Mouse (Mus musculus) heart, postnatal 0 days (tissue): ENCODE results near the gene Ifit3. TPM values are rescaled to one million over a fixed set of nuclear protein-coding genes. Genes with fewer than 3 reads are reported as not detected.
"Not testable (repeated sequence)": the region's sequence is repeated elsewhere in the genome, so short reads cannot be mapped to it uniquely, and the experiment has no call there.

Experiments
- ATAC-seq: fragments of 200-750 bp; cut with Nextera tagmentation; 2 replicates; pipeline ENCODE4 v1.8.0; 2017; ENCODE audit warnings: low read depth, moderate number of reproducible peaks, moderate library complexity; ENCODE audit not compliant: insufficient read depth
- DNase-seq: peaks from one replicate; pipeline ENCODE4 v3.0.0-alpha.2; 2016; ENCODE audit warnings: low spot score
- H3K27ac ChIP-seq: fragments of 300-500 bp; sonication (generic); 2 replicates; pipeline ENCODE4 v1.5.1; 2014; ENCODE audit warnings: low read depth, mild to moderate bottlenecking
- H3K27me3 ChIP-seq: fragments of 300-500 bp; sonication (generic); 2 replicates; pipeline ENCODE4 v1.6.1; 2014; ENCODE audit warnings: low read length, mixed read lengths; ENCODE audit not compliant: control insufficient read depth, insufficient read depth
- H3K36me3 ChIP-seq: fragments of 300-500 bp; sonication (generic); replicated peaks from 2 replicates; pipeline ENCODE4 v1.6.1; 2014; ENCODE audit warnings: low read length, mixed read lengths; ENCODE audit not compliant: control insufficient read depth, insufficient read depth
- H3K4me1 ChIP-seq: fragments of 300-500 bp; sonication (generic); 2 replicates; pipeline ENCODE4 v1.6.1; 2014; ENCODE audit warnings: antibody characterized with exemption; ENCODE audit not compliant: control insufficient read depth, insufficient read depth
- H3K4me2 ChIP-seq: fragments of 300-500 bp; sonication (generic); 2 replicates; pipeline ENCODE4 v1.6.1; 2014; ENCODE audit warnings: low read depth, mild to moderate bottlenecking, low read length, moderate library complexity
- H3K4me3 ChIP-seq: fragments of 300-500 bp; sonication (generic); 2 replicates; pipeline ENCODE4 v1.5.1; 2014; ENCODE audit warnings: low read depth, low read length
- H3K9ac ChIP-seq: fragments of 300-500 bp; sonication (generic); replicated peaks from 2 replicates; pipeline ENCODE4 v1.6.1; 2014; ENCODE audit warnings: low read depth, low read length, mixed read lengths
- H3K9me3 ChIP-seq: fragments of 300-500 bp; sonication (generic); replicated peaks from 2 replicates; pipeline ENCODE4 v1.6.1; 2016; ENCODE audit warnings: low read length; ENCODE audit not compliant: control insufficient read depth
- CTCF ChIP-seq: IDR thresholded peaks from 2 replicates; pipeline ENCODE4 v1.5.1; 2016; ENCODE audit warnings: antibody characterized with exemption, control low read depth, low read depth
- EP300 ChIP-seq: IDR thresholded peaks from 2 replicates; pipeline ENCODE4 v1.6.1; 2016; ENCODE audit warnings: antibody characterized with exemption, low read depth
- WGBS: fragments of 180-500 bp; shearing (Covaris S2); extraction: QIAGEN DNeasy Blood & Tissue Kit; methylation state at CpG from one replicate; pipeline ENCODE4 v1.1.7; 2014; 5-methylcytosine and 5-hydroxymethylcytosine counted together
- polyA plus RNA-seq: library from polyadenylated mRNA; unstranded; fragments of >200 nt; fragmentation: Nextera tagmentation; extraction: Ambion mirVana; gene quantifications from 2 replicates; pipeline ENCODE4 v1.2.1, GENCODE M21; 2015
- total RNA-seq: library from RNA; depleted of rRNA; stranded (reverse); fragments of >200 nt; gene quantifications from 2 replicates; pipeline ENCODE4 v1.2.3, GENCODE M21; 2014; ENCODE audit warnings: low replicate concordance

Ifit3 gene
- total and polyA plus RNA-seq, 2 experiments from 2014 or later = 3.0 to 12.8 TPM

GRCm38 (mm10) chr19:34605472-34605871, 22.1 kb downstream of the Ifit3 start:
- Histone ChIP-seq H3K9ac (no peak overlapping the region), H3K9me3 (no peaks in the 10 kb centered on the region), H3K27me3 (no peaks in the 10 kb centered on the region), H3K36me3 (no peaks in the 10 kb centered on the region), H3K4me2 (no peak overlapping the region), H3K27ac (no peak overlapping the region), H3K4me1 (no peaks in the 10 kb centered on the region), H3K4me3 (no peak overlapping the region)
- 86% methylated on average over 3 of the region's 3 CpGs for WGBS
- no peak for DNase-seq
- TF ChIP-seq CTCF (no peak), EP300 (no peak)
- no peak for ATAC-seq

- H3K9me3 ChIP-seq, H3K4me3 ChIP-seq, H3K4me1 ChIP-seq, H3K4me2 ChIP-seq, H3K27me3 ChIP-seq, H3K36me3 ChIP-seq, H3K9ac ChIP-seq: not testable (repeated sequence)
- H3K27ac ChIP-seq = peak within 1 kb of the TSS; percentile 35
- WGBS = 20% methylated on average over 4 of the region's 4 CpGs
- ATAC-seq (peak; percentile 82), DNase-seq (peak; percentile 29)
Measured at GRCm38 (mm10) chr19:34607237-34608051, 24.1 kb downstream of the Ifit3 start, which contains the start of gene Ifit3b. TSS of gene Ifit3b (plus strand) at chr19:34607970.

GRCm38 (mm10) chr19:34610118-34610517, 26.8 kb downstream of the Ifit3 start:
- H3K4me3 ChIP-seq, H3K36me3 ChIP-seq, H3K27me3 ChIP-seq, H3K4me1 ChIP-seq, DNase-seq, H3K9me3 ChIP-seq, H3K27ac ChIP-seq, ATAC-seq, H3K9ac ChIP-seq, H3K4me2 ChIP-seq: not testable (repeated sequence)
- 64% methylated on average over 3 of the region's 3 CpGs for WGBS

- H3K27ac ChIP-seq, H3K27me3 ChIP-seq, H3K4me2 ChIP-seq, DNase-seq, H3K4me3 ChIP-seq, H3K36me3 ChIP-seq, ATAC-seq, H3K4me1 ChIP-seq, H3K9me3 ChIP-seq, H3K9ac ChIP-seq: not testable (repeated sequence)
- 69% methylated on average over 5 of the region's 11 CpGs for WGBS
Measured at GRCm38 (mm10) chr19:34612243-34613001, 29.1 kb downstream of the Ifit3 start.

- WGBS = 91% methylated on average over 5 of the region's 5 CpGs
- Histone ChIP-seq H3K4me3 (no peak overlapping the region), H3K9me3 (no peaks in the 10 kb centered on the region), H3K9ac (no peak overlapping the region), H3K36me3 (no peaks in the 10 kb centered on the region), H3K27me3 (no peaks in the 10 kb centered on the region), H3K4me1 (no peaks in the 10 kb centered on the region), H3K4me2 (no peak overlapping the region), H3K27ac (no peak overlapping the region)
- no peak for ATAC-seq
- DNase-seq = no peak
- TF ChIP-seq EP300 (no peak), CTCF (no peak)
Measured at GRCm38 (mm10) chr19:34620871-34621270, 37.5 kb downstream of the Ifit3 start.

GRCm38 (mm10) chr19:34623781-34624180, 40.5 kb downstream of the Ifit3 start:
- no peak for DNase-seq
- H3K36me3 ChIP-seq = no peaks in the 10 kb centered on the region
- no peak for ATAC-seq
- H3K9me3 ChIP-seq = no peaks in the 10 kb centered on the region
- no peaks in the 10 kb centered on the region for H3K27me3 ChIP-seq
- no peak for TF ChIP-seq CTCF
- no peak for TF ChIP-seq EP300
- H3K27ac ChIP-seq = no peak overlapping the region
- 83% methylated on average over 6 of the region's 6 CpGs for whole genome bisulfite sequencing
- H3K4me3 ChIP-seq = no peak overlapping the region
- no peak overlapping the region for H3K9ac ChIP-seq
- no peaks in the 10 kb centered on the region for H3K4me1 ChIP-seq
- no peak overlapping the region for H3K4me2 ChIP-seq
